Mouse (Mus musculus) embryonic facial prominence, embryonic 12.5 days (tissue): ENCODE data around the gene Acbd3. TPM values are rescaled to one million over a fixed set of nuclear protein-coding genes. Genes with fewer than 3 reads are reported as not detected.
A peak's percentile ranks its signal among the peaks of the same experiment; 100 is the strongest.

Experiments used
- ATAC-seq: fragments of 200-750 bp; cut with Nextera tagmentation; 2 replicates; pipeline ENCODE4 v1.8.0; 2017; ENCODE audit not compliant: insufficient number of reproducible peaks, insufficient read depth, low FRiP score, low TSS enrichment
- H3K27ac ChIP-seq: fragments of 300-500 bp; sonication (generic); 2 replicates; pipeline ENCODE4 v1.5.1; 2016; ENCODE audit warnings: mild to moderate bottlenecking
- H3K27me3 ChIP-seq: fragments of 300-500 bp; sonication (generic); 2 replicates; pipeline ENCODE4 v1.6.1; 2016; ENCODE audit warnings: mild to moderate bottlenecking, moderate library complexity
- H3K36me3 ChIP-seq: fragments of 300-500 bp; sonication (generic); 2 replicates; pipeline ENCODE4 v1.6.1; 2016; ENCODE audit warnings: mild to moderate bottlenecking
- H3K4me1 ChIP-seq: fragments of 300-500 bp; sonication (generic); 2 replicates; pipeline ENCODE4 v1.6.1; 2016
- H3K4me2 ChIP-seq: fragments of 300-500 bp; sonication (generic); replicated peaks from 2 replicates; pipeline ENCODE4 v1.6.1; 2016; ENCODE audit warnings: mild to moderate bottlenecking, moderate library complexity
- H3K4me3 ChIP-seq: fragments of 300-500 bp; sonication (generic); 2 replicates; pipeline ENCODE4 v1.5.1; 2016; ENCODE audit warnings: mild to moderate bottlenecking
- H3K9ac ChIP-seq: fragments of 300-500 bp; sonication (generic); 2 replicates; pipeline ENCODE4 v1.6.1; 2016; ENCODE audit warnings: mild to moderate bottlenecking, moderate library complexity
- H3K9me3 ChIP-seq: fragments of 300-500 bp; sonication (generic); 2 replicates; pipeline ENCODE4 v1.6.1; 2016; ENCODE audit warnings: mild to moderate bottlenecking, moderate library complexity
- WGBS: fragments of 180-500 bp; shearing (Covaris S2); methylation state at CpG from one replicate; pipeline ENCODE4 v1.1.7; 2016; 5-methylcytosine and 5-hydroxymethylcytosine counted together
- polyA plus RNA-seq: library from polyadenylated mRNA; unstranded; fragments of >200 nt; fragmentation: Nextera tagmentation; extraction: Ambion mirVana; gene quantifications from 2 replicates; pipeline ENCODE4 v1.2.1, GENCODE M21; 2016

Gene Acbd3
- polyA plus RNA-seq, result 27.8 and 29.2 TPM in 2 replicates

- Histone ChIP-seq H3K4me1 (peaks cover 23% of the 10 kb centered on the region), H3K9me3 (no peaks in the 10 kb centered on the region), H3K27me3 (no peaks in the 10 kb centered on the region), H3K4me2 (peak within 1 kb of the TSS; percentile 80), H3K36me3 (no peaks in the 10 kb centered on the region), H3K27ac (peak within 1 kb of the TSS; percentile 91), H3K4me3 (peak within 1 kb of the TSS; percentile 99), H3K9ac (peak within 1 kb of the TSS; percentile 97)
- WGBS, result under 1% methylated on average over 52 of the region's 52 CpGs
- ATAC-seq, result peak; percentile 90
Observed at GRCm38 (mm10) chr1:180725704-180726179, at the start of gene Acbd3. Gene Acbd3 (plus strand): TSS chr1:180726043.

- ATAC-seq, result no peak
- Histone ChIP-seq H3K4me2 (no peak overlapping the region), H3K27me3 (peaks cover 17% of the 10 kb centered on the region), H3K4me1 (no peaks in the 10 kb centered on the region), H3K9ac (no peak overlapping the region), H3K27ac (no peak overlapping the region), H3K4me3 (no peak overlapping the region), H3K9me3 (no peaks in the 10 kb centered on the region), H3K36me3 (peaks cover 37% of the 10 kb centered on the region)
- WGBS, result 90% methylated on average over 7 of the region's 7 CpGs
Observed at GRCm38 (mm10) chr1:180691284-180691683, 34.6 kb upstream of the Acbd3 start.

- H3K4me3 ChIP-seq, result peak within 1 kb of the TSS; percentile 45
- no peak within 1 kb of the TSS for H3K27ac ChIP-seq
- H3K27me3 ChIP-seq, result peaks cover 48% of the 10 kb centered on the region
- peak within 1 kb of the TSS; percentile 63 for H3K4me2 ChIP-seq
- 1% methylated on average over 79 of the region's 79 CpGs for WGBS
- peak within 1 kb of the TSS; percentile 40 for H3K9ac ChIP-seq
- ATAC-seq, result peak; percentile 52; the same call in 1 of the 2 replicates
- peaks cover 3% of the 10 kb centered on the region; the same call in 1 of the 2 replicates for H3K36me3 ChIP-seq
- H3K9me3 ChIP-seq, result no peaks in the 10 kb centered on the region
- 0 out of 2 replicates have a peak, but pooled peaks cover 9% of the 10 kb centered on the region for H3K4me1 ChIP-seq
Observed at GRCm38 (mm10) chr1:180696626-180697352, 29.1 kb upstream of the Acbd3 start, which contains the start of gene Mixl1. Gene Mixl1 (minus strand): TSS chr1:180697034.

GRCm38 (mm10) chr1:180698063-180698462 is 27.8 kb upstream of the Acbd3 start:
- H3K36me3 ChIP-seq, result no peaks in the 10 kb centered on the region
- H3K4me1 ChIP-seq, result 0 out of 2 replicates have a peak, but pooled peaks cover 9% of the 10 kb centered on the region
- H3K9me3 ChIP-seq, result no peaks in the 10 kb centered on the region
- H3K27me3 ChIP-seq, result peaks cover 48% of the 10 kb centered on the region
- no peak for ATAC-seq
- WGBS, result 58% methylated on average over 5 of the region's 5 CpGs
- no peak overlapping the region for H3K4me3 ChIP-seq
- H3K27ac ChIP-seq, result no peak overlapping the region
- H3K9ac ChIP-seq, result no peak overlapping the region
- H3K4me2 ChIP-seq, result no peak overlapping the region

DNA sequence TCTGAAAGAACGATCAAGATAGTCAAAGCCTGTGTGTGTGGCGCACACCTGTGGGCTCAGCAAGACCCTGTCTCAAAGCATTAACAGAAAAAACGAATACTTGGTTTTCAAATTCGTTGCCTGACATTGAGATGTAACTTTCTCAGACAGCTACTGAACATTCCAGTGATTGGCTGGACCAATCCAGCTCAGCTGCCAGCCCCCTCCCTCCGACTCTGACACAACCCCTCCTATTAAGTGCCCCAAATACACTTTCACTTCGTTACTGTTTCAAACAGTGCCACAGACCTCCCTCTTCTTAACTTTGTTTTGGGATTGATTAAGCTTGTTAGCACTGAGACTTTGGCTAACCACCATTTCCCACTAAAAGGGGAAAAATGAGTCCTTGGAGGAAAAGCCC is 22.4 kb upstream of the Acbd3 start:
- H3K4me3 ChIP-seq, result no peak overlapping the region
- H3K9me3 ChIP-seq, result no peaks in the 10 kb centered on the region
- no peak overlapping the region for H3K9ac ChIP-seq
- 49% methylated on average over 6 of the region's 6 CpGs for WGBS
- no peaks in the 10 kb centered on the region for H3K36me3 ChIP-seq
- ATAC-seq, result no peak
- peaks cover 4% of the 10 kb centered on the region; the same call in 1 of the 2 replicates for H3K4me1 ChIP-seq
- no peak overlapping the region for H3K27ac ChIP-seq
- H3K27me3 ChIP-seq, result peaks cover 10% of the 10 kb centered on the region
- no peak overlapping the region for H3K4me2 ChIP-seq

DNA sequence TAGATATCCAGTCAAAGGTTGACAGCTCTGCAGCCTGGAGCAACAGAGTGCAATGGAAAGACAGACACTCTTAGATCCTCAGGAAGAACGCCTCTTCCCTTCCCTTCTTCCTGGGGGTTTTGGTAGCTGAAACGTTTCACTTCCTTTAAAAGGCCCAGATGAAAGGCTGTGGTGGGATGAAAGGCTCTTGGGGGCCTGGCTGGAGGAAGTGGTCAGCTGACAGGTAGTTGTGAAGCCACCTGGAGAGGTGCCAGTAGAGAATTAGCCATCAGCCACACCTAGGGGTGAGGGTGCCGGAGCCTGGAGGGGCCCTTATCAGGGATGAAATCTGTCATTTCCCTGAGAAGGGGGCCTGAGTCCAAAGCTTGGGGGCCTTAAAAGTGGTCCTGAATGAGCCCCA is 18.5 kb upstream of the Acbd3 start:
- 44% methylated on average over 3 of the region's 3 CpGs for WGBS

DNA sequence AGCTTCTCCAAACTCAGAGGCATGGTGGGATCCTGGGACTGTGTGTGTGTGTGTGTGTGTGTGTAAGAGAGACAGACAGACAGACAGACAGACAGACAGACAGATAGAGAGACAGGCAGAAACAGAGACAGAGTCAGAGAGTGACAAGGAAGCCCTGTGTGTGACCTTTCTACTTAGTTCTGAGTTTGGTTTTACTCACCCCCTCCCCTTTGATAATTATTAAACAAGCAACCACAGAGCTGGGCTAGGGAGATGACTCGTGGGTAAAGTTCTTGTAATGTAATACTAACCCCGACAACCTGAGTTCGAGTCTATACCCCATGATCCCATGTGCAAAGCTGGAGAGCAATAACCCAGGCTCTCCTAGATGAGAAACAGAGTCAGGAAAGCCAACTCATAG is 18.0 kb upstream of the Acbd3 start:
- H3K4me1 ChIP-seq, result peaks cover 4% of the 10 kb centered on the region; the same call in 1 of the 2 replicates
- no peak for ATAC-seq
- no peak overlapping the region for H3K4me3 ChIP-seq
- H3K36me3 ChIP-seq, result no peaks in the 10 kb centered on the region
- H3K9me3 ChIP-seq, result no peaks in the 10 kb centered on the region
- 64% methylated on average over 3 of the region's 3 CpGs for WGBS
- H3K27me3 ChIP-seq, result no peaks in the 10 kb centered on the region
- no peak overlapping the region for H3K4me2 ChIP-seq
- H3K27ac ChIP-seq, result no peak overlapping the region
- no peak overlapping the region for H3K9ac ChIP-seq

More for the DNA sequence above, 18.5 kb upstream of the Acbd3 start:
- Histone ChIP-seq H3K27me3 (no peaks in the 10 kb centered on the region), H3K4me3 (no peak overlapping the region), H3K4me2 (no peak overlapping the region), H3K4me1 (peaks cover 4% of the 10 kb centered on the region; the same call in 1 of the 2 replicates), H3K27ac (no peak overlapping the region), H3K9ac (no peak overlapping the region), H3K9me3 (no peaks in the 10 kb centered on the region), H3K36me3 (no peaks in the 10 kb centered on the region)
- ATAC-seq, result no peak

GRCm38 (mm10) chr1:180708935-180709776 is 16.7 kb upstream of the Acbd3 start:
- Histone ChIP-seq H3K4me3 (no peak overlapping the region), H3K9ac (no peak overlapping the region), H3K9me3 (no peaks in the 10 kb centered on the region), H3K27me3 (no peaks in the 10 kb centered on the region), H3K4me2 (no peak overlapping the region), H3K36me3 (no peaks in the 10 kb centered on the region), H3K4me1 (no peaks in the 10 kb centered on the region), H3K27ac (no peak overlapping the region)
- ATAC-seq, result no peak
- 73% methylated on average over 14 of the region's 14 CpGs for WGBS

GRCm38 (mm10) chr1:180718756-180719155 is 7.1 kb upstream of the Acbd3 start:
- Histone ChIP-seq H3K9me3 (no peaks in the 10 kb centered on the region), H3K27ac (no peak overlapping the region), H3K4me1 (no peaks in the 10 kb centered on the region), H3K4me3 (no peak overlapping the region), H3K4me2 (no peak overlapping the region), H3K9ac (no peak overlapping the region), H3K36me3 (no peaks in the 10 kb centered on the region), H3K27me3 (no peaks in the 10 kb centered on the region)
- ATAC-seq, result no peak
- 80% methylated on average over 5 of the region's 5 CpGs for WGBS

GRCm38 (mm10) chr1:180719483-180719882 is 6.4 kb upstream of the Acbd3 start:
- Histone ChIP-seq H3K27ac (no peak overlapping the region), H3K4me3 (no peak overlapping the region), H3K4me2 (no peak overlapping the region), H3K9me3 (no peaks in the 10 kb centered on the region), H3K9ac (no peak overlapping the region), H3K27me3 (no peaks in the 10 kb centered on the region), H3K36me3 (no peaks in the 10 kb centered on the region), H3K4me1 (no peaks in the 10 kb centered on the region)
- 81% methylated on average over 6 of the region's 6 CpGs for WGBS
- ATAC-seq, result no peak

GRCm38 (mm10) chr1:180719951-180720689 is 5.7 kb upstream of the Acbd3 start:
- Histone ChIP-seq H3K9ac (no peak overlapping the region), H3K9me3 (no peaks in the 10 kb centered on the region), H3K27ac (no peak overlapping the region), H3K4me2 (no peak overlapping the region), H3K4me3 (no peak overlapping the region), H3K27me3 (no peaks in the 10 kb centered on the region), H3K36me3 (no peaks in the 10 kb centered on the region), H3K4me1 (peaks cover 5% of the 10 kb centered on the region; the same call in 1 of the 2 replicates)
- WGBS, result 45% methylated on average over 5 of the region's 5 CpGs
- no peak for ATAC-seq
